Mouse (Mus musculus): ENCODE results near the gene Arid1b. TPM values are rescaled to one million over a fixed set of nuclear protein-coding genes. Genes with fewer than 3 reads are reported as not detected.
A peak's percentile ranks its signal among the peaks of the same experiment; 100 is the strongest.
"Not testable (repeated sequence)": the region's sequence is repeated elsewhere in the genome, so short reads cannot be mapped to it uniquely, and the experiment has no call there.

Gene Arid1b
- polyA plus RNA-seq, 1 experiment from 2014 or later: 5.2 TPM

DNA sequence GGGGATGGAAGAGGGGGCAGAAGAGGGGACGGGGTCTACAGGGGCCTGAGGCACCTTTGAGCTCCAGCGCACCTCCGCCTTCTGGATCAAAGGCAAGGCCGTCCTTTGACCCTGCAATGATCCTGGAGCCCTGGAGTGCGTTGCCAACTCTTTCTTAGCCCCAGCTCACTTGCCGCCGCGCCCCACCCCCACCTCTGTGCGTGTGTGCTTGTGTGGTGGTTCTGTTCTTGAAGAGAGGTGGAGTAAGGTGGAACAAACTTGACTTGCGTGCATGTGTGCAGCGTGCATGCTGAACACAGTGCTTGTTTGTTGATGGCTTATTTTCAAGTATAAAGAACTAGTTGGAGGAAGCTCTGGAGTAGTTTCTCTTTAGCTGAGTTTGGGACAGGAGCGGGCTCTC, 95.4 kb downstream of the Arid1b start:
- Histone ChIP-seq H3K4me1 (peaks cover 64% of the 10 kb centered on the region), H3K9me3 (no peaks in the 10 kb centered on the region), H3K36me3 (0 out of 2 replicates have a peak, but pooled peaks cover 10% of the 10 kb centered on the region), H3K27me3 (replicated peaks) (no peaks in the 10 kb centered on the region), H3K27ac (replicated peaks) (no peak overlapping the region), H3K4me3 (no peak overlapping the region), H3K9ac (no peak overlapping the region), H3K4me2 (peak overlapping the region; percentile 41)
- ATAC-seq (ENCODE audit: extremely low read depth, insufficient number of reproducible peaks, low FRiP score, low TSS enrichment): no peak
- WGBS: 34% methylated on average over 12 of the region's 12 CpGs

GRCm38 (mm10) chr17:5091490-5091889, 97.4 kb downstream of the Arid1b start:
- Histone ChIP-seq H3K27ac (replicated peaks) (no peak overlapping the region), H3K4me3 (no peak overlapping the region)
- 78% methylated on average over 16 of the region's 16 CpGs for WGBS

DNA sequence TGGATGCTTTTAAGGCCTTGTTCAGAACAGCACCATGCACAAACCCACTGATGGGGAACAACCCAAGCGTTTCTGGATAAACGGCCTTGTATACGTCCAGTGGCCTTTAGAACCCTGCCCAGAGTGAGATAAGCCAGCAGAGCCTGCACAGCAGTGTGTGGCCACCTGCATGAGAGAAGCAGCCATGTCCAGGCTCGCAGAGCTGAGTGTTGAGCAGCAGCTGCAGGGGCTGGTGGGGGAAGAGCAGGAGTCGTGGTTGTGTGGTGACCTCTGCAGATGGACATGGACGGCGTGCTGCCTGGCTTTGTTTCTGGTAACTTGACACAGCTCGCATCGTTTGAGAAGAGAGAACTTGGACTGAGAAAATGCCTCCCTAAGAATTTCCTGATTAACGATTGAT, 97.8 kb downstream of the Arid1b start:
- H3K27me3 ChIP-seq (replicated peaks): peaks cover 19% of the 10 kb centered on the region
- no peak overlapping the region for H3K27ac ChIP-seq (replicated peaks)
- ATAC-seq (ENCODE audit: extremely low read depth, insufficient number of reproducible peaks, low FRiP score, low TSS enrichment): no peak

More at GRCm38 (mm10) chr17:5091490-5091889, 97.4 kb downstream of the Arid1b start:
- Histone ChIP-seq H3K4me2 (no peak overlapping the region), H3K36me3 (0 out of 2 replicates have a peak, but pooled peaks cover 10% of the 10 kb centered on the region), H3K9me3 (no peaks in the 10 kb centered on the region), H3K4me1 (peaks cover 56% of the 10 kb centered on the region), H3K27me3 (replicated peaks) (peaks cover 14% of the 10 kb centered on the region), H3K9ac (no peak overlapping the region)
- no peak for ATAC-seq (ENCODE audit: extremely low read depth, insufficient number of reproducible peaks, low FRiP score, low TSS enrichment)

DNA sequence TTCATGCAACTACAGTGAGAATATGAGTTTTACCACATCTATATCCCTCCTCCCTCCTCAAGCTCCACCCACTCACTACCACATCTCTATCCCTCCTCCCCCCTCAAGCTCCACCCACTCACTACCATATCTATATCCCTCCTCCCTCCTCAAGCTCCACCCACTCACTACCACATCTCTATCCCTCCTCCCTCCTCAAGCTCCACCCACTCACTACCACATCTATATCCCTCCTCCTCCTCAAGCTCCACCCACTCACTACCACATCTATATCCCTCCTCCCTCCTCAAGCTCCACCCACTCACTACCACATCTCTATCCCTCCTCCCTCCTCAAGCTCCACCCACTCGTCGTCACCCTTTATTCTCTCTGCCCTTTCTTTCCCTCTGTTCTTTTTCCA, 99.2 kb downstream of the Arid1b start:
- H3K36me3 ChIP-seq; H3K4me3 ChIP-seq; H3K9ac ChIP-seq; H3K4me2 ChIP-seq; H3K9me3 ChIP-seq; H3K27ac ChIP-seq (replicated peaks); ATAC-seq (ENCODE audit: extremely low read depth, insufficient number of reproducible peaks, low FRiP score, low TSS enrichment): not testable (repeated sequence)
- Histone ChIP-seq H3K4me1 (peaks cover 65% of the 10 kb centered on the region), H3K27me3 (replicated peaks) (peaks cover 20% of the 10 kb centered on the region)
- 57% methylated on average over 2 of the region's 2 CpGs for WGBS

More for the DNA sequence above, 97.8 kb downstream of the Arid1b start:
- WGBS: 65% methylated on average over 10 of the region's 10 CpGs
- Histone ChIP-seq H3K36me3 (0 out of 2 replicates have a peak, but pooled peaks cover 10% of the 10 kb centered on the region), H3K4me3 (no peak overlapping the region), H3K9ac (no peak overlapping the region), H3K9me3 (no peaks in the 10 kb centered on the region), H3K4me2 (no peak overlapping the region), H3K4me1 (peaks cover 53% of the 10 kb centered on the region)

GRCm38 (mm10) chr17:5094636-5095035, 100.5 kb downstream of the Arid1b start:
- no peak; the same call in 1 of the 2 replicates for ATAC-seq (ENCODE audit: extremely low read depth, insufficient number of reproducible peaks, low FRiP score, low TSS enrichment)
- Histone ChIP-seq H3K9ac (no peak overlapping the region), H3K36me3 (peaks cover 10% of the 10 kb centered on the region; the same call in 1 of the 2 replicates), H3K4me1 (peaks cover 66% of the 10 kb centered on the region), H3K27me3 (replicated peaks) (peaks cover 20% of the 10 kb centered on the region), H3K9me3 (no peaks in the 10 kb centered on the region), H3K27ac (replicated peaks) (no peak overlapping the region), H3K4me2 (no peak overlapping the region), H3K4me3 (no peak overlapping the region)
- WGBS: 82% methylated on average over 5 of the region's 5 CpGs

- Histone ChIP-seq H3K4me2 (no peak overlapping the region), H3K27me3 (replicated peaks) (peaks cover 20% of the 10 kb centered on the region), H3K4me1 (peaks cover 67% of the 10 kb centered on the region), H3K9me3 (no peaks in the 10 kb centered on the region), H3K27ac (replicated peaks) (no peak overlapping the region), H3K9ac (no peak overlapping the region), H3K4me3 (no peak overlapping the region), H3K36me3 (peaks cover 10% of the 10 kb centered on the region; the same call in 1 of the 2 replicates)
- ATAC-seq (ENCODE audit: extremely low read depth, insufficient number of reproducible peaks, low FRiP score, low TSS enrichment): no peak
- WGBS: 86% methylated on average over 13 of the region's 13 CpGs
These were observed 101.6 kb downstream of the Arid1b start for GRCm38 (mm10) chr17:5095741-5096140.

- H3K4me1 ChIP-seq: peaks cover 70% of the 10 kb centered on the region
- H3K9me3 ChIP-seq: no peaks in the 10 kb centered on the region
- H3K27ac ChIP-seq (replicated peaks): no peak overlapping the region
These were observed 102.9 kb downstream of the Arid1b start for GRCm38 (mm10) chr17:5097046-5097445.

GRCm38 (mm10) chr17:5097545-5098475, 103.7 kb downstream of the Arid1b start:
- Histone ChIP-seq H3K4me1 (peaks cover 74% of the 10 kb centered on the region), H3K9ac (no peak overlapping the region), H3K4me3 (no peak overlapping the region), H3K36me3 (no peaks in the 10 kb centered on the region; the same call in 1 of the 2 replicates), H3K4me2 (peak overlapping the region; percentile 51; the same call in 1 of the 2 replicates), H3K9me3 (no peaks in the 10 kb centered on the region), H3K27me3 (replicated peaks) (peaks cover 20% of the 10 kb centered on the region), H3K27ac (replicated peaks) (peak overlapping the region; percentile 60; the same call in 1 of the 2 replicates)
- 71% methylated on average over 21 of the region's 21 CpGs for WGBS
- ATAC-seq (ENCODE audit: extremely low read depth, insufficient number of reproducible peaks, low FRiP score, low TSS enrichment): no peak

More at GRCm38 (mm10) chr17:5097046-5097445, 102.9 kb downstream of the Arid1b start:
- H3K9ac ChIP-seq: no peak overlapping the region
- no peak overlapping the region for H3K4me2 ChIP-seq
- WGBS: 92% methylated on average over 4 of the region's 4 CpGs
- peaks cover 4% of the 10 kb centered on the region; the same call in 1 of the 2 replicates for H3K36me3 ChIP-seq
- peaks cover 20% of the 10 kb centered on the region for H3K27me3 ChIP-seq (replicated peaks)
- H3K4me3 ChIP-seq: no peak overlapping the region
- no peak for ATAC-seq (ENCODE audit: extremely low read depth, insufficient number of reproducible peaks, low FRiP score, low TSS enrichment)

DNA sequence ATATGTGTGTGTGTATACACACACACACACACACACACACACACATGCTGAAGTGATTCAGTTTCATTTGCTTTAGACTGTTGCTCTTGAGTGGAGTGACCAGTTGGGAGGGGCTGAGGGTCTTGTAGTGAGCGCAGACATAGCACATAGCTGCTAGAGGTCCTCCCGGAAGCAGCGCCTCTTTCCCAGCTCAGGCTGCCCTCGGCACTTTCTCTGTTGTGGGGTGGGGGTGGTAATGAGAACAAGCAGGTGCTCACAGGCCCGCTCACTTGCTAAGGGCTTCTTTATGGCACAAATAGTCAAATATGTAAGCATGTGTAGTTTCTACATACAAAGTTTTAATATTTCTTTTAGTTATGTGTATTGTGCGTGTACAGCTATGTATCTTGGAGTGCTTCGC, 104.6 kb downstream of the Arid1b start:
- peaks cover 75% of the 10 kb centered on the region for H3K4me1 ChIP-seq
- H3K36me3 ChIP-seq: no peaks in the 10 kb centered on the region; the same call in 1 of the 2 replicates
- H3K4me3 ChIP-seq: peak overlapping the region; percentile 0; the same call in 1 of the 2 replicates
- 34% methylated on average over 7 of the region's 7 CpGs for WGBS
- H3K9me3 ChIP-seq: no peaks in the 10 kb centered on the region
- H3K27ac ChIP-seq (replicated peaks): peak overlapping the region; percentile 60
- H3K9ac ChIP-seq: no peak overlapping the region
- peak overlapping the region; percentile 51 for H3K4me2 ChIP-seq
- ATAC-seq (ENCODE audit: extremely low read depth, insufficient number of reproducible peaks, low FRiP score, low TSS enrichment): no peak
- H3K27me3 ChIP-seq (replicated peaks): peaks cover 20% of the 10 kb centered on the region

- H3K4me3 ChIP-seq: 0 out of 2 replicates have a peak overlapping the region, but pooled peaks have one; percentile 0
- peaks cover 23% of the 10 kb centered on the region for H3K27me3 ChIP-seq (replicated peaks)
- WGBS: 12% methylated on average over 4 of the region's 4 CpGs
- no peaks in the 10 kb centered on the region for H3K9me3 ChIP-seq
- H3K9ac ChIP-seq: no peak overlapping the region
- H3K4me2 ChIP-seq: peak overlapping the region; percentile 51
- H3K4me1 ChIP-seq: peaks cover 80% of the 10 kb centered on the region
- peak; percentile 79 for ATAC-seq (ENCODE audit: extremely low read depth, insufficient number of reproducible peaks, low FRiP score, low TSS enrichment)
- H3K27ac ChIP-seq (replicated peaks): peak overlapping the region; percentile 60
- no peaks in the 10 kb centered on the region; the same call in 1 of the 2 replicates for H3K36me3 ChIP-seq
These were observed 105.1 kb downstream of the Arid1b start for GRCm38 (mm10) chr17:5099238-5099637.

DNA sequence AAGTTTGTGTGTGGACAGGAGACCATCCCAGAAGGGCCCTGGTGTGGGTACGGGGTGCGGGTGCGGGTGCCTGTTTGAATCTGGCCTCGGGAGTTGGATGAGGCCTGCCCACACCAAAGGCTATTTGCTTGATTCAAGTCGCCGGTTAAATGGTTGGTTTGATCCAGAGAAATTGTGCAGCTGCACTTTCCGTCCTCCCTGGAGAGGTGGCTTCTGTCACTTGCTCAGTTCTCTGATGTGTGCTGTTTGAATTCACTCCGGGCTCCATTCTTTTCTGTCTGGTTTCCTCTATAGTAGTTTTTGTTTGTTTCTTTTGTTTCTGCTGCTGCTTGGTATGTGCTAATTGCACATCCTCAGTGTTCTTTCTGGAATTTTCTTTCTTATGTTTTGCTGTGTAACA, 107.0 kb downstream of the Arid1b start:
- no peaks in the 10 kb centered on the region; the same call in 1 of the 2 replicates for H3K36me3 ChIP-seq
- WGBS: 84% methylated on average over 8 of the region's 8 CpGs
- H3K27ac ChIP-seq (replicated peaks): no peak overlapping the region
- no peak overlapping the region for H3K4me2 ChIP-seq
- H3K9ac ChIP-seq: 0 out of 2 replicates have a peak overlapping the region, but pooled peaks have one; percentile 8
- no peak overlapping the region for H3K4me3 ChIP-seq
- peaks cover 84% of the 10 kb centered on the region for H3K4me1 ChIP-seq
- no peak for ATAC-seq (ENCODE audit: extremely low read depth, insufficient number of reproducible peaks, low FRiP score, low TSS enrichment)
- peaks cover 16% of the 10 kb centered on the region for H3K27me3 ChIP-seq (replicated peaks)
- no peaks in the 10 kb centered on the region for H3K9me3 ChIP-seq
